Mouse (Mus musculus): ENCODE measurements around the gene Bcat2.

DNA sequence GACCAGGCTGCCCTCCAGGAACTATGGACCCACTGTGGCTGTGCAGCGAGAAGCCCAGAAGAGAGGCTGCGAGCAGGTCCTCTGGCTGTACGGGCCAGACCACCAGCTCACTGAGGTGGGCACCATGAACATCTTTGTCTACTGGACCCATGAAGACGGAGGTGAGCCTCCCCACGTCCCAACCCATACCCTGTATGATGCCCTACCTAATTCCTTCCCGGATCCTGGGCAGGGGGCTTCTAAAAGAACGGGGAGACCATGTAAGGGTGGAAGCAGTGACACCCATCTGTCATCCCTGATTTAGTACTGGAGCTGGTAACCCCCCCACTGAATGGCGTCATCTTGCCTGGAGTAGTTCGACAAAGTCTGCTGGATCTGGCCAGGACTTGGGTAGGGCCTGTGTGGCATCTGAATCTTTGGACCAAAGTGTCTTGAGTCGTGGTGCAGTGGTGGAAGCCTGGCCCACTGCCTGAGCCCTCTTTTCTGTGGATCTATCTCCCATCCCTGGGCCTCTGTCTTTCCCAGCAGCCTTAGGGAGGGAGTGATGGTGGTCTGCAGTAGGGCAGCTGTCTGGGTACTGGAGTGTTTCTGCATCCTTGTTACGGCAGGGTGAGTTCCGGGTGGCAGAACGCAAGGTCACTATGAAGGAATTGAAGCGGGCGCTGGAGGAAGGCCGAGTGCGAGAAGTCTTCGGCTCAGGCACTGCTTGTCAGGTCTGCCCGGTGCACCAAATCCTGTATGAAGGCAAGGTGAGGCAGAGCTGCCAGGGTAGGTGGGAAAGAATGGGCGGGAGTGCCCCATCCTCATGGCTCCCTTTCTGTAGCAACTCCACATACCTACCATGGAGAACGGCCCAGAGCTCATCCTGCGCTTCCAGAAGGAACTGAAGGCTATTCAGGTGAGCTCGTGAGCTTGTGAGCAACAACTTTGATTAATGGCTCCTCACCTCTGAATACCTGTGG lies 18.0 kb downstream of the Bcat2 start:
- no peak for TF ChIP-seq POLR2A (IDR thresholded peaks at IDR 0.05; ENCODE audit: borderline replicate concordance, low read depth, low read length)
- TF ChIP-seq CTCF (IDR thresholded peaks at IDR 0.05; ENCODE audit: low read depth, low read length), result no peak

All from bone marrow macrophage, adult 2 months (primary cell).